Mouse (Mus musculus) ES-Bruce4 (cell line): ENCODE data around the gene Appbp2.

Source experiments
- CTCF ChIP-seq: IDR thresholded peaks from one replicate; pipeline ENCODE4 v1.8.1; 2011; ENCODE audit warnings: low read depth, low read length
- EP300 ChIP-seq: IDR thresholded peaks from 2 replicates; pipeline ENCODE4 v1.6.1; 2011; ENCODE audit warnings: low read depth, low read length; ENCODE audit not compliant: insufficient read depth

DNA sequence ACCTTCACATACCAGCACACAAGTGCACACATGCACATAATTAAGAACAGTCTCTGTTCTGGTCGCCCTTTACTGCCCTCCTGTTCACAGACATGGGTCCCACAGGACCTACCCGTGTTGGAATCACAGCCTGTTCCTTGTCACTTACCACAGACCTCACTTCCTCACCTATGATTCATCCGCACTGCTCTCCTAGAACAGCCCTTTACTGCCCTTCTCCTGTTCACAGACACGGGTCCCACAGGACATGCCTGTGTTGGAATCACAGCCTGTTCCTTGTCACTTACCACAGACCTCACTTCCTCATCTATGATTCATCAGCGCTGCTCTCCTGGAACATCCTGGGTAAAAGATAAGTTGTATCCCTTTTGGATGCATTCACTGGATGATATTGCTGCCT, 42.7 kb upstream of the Appbp2 start:
- no peak for TF ChIP-seq CTCF
- no peak for TF ChIP-seq EP300
